Mouse (Mus musculus) kidney, postnatal 0 days (tissue): ENCODE data around the gene Luc7l2. TPM values are rescaled to one million over a fixed set of nuclear protein-coding genes. Genes with fewer than 3 reads are reported as not detected.

Experiments
- ATAC-seq: fragments of 200-750 bp; cut with Nextera tagmentation; replicated peaks from 2 replicates; pipeline ENCODE4 v1.8.0; 2017; ENCODE audit warnings: low read depth, moderate number of reproducible peaks, moderate TSS enrichment, moderate library complexity; ENCODE audit not compliant: low FRiP score
- DNase-seq: peaks from one replicate; pipeline ENCODE4 v3.0.0-alpha.2; 2016; ENCODE audit warnings: low spot score
- H3K27ac ChIP-seq: fragments of 300-500 bp; sonication (generic); 2 replicates; pipeline ENCODE4 v1.5.1; 2014; ENCODE audit warnings: mild to moderate bottlenecking
- H3K27me3 ChIP-seq: fragments of 300-500 bp; sonication (generic); 2 replicates; pipeline ENCODE4 v1.6.1; 2014; ENCODE audit warnings: low read length, mixed read lengths; ENCODE audit not compliant: insufficient read depth
- H3K36me3 ChIP-seq: fragments of 300-500 bp; sonication (generic); 2 replicates; pipeline ENCODE4 v1.6.1; 2014; ENCODE audit warnings: low read length, mixed read lengths; ENCODE audit not compliant: insufficient read depth
- H3K4me1 ChIP-seq: fragments of 300-500 bp; sonication (generic); replicated peaks from 2 replicates; pipeline ENCODE4 v1.6.1; 2014; ENCODE audit warnings: antibody characterized with exemption, low read length, mixed read lengths; ENCODE audit not compliant: insufficient read depth
- H3K4me2 ChIP-seq: fragments of 300-500 bp; sonication (generic); 2 replicates; pipeline ENCODE4 v1.6.1; 2014; ENCODE audit warnings: mild to moderate bottlenecking, low read length, moderate library complexity, mixed read lengths
- H3K4me3 ChIP-seq: fragments of 300-500 bp; sonication (generic); replicated peaks from 2 replicates; pipeline ENCODE4 v1.5.1; 2014; ENCODE audit warnings: low read depth, low read length
- H3K9ac ChIP-seq: fragments of 300-500 bp; sonication (generic); 2 replicates; pipeline ENCODE4 v1.6.1; 2014; ENCODE audit warnings: low read depth, low read length
- H3K9me3 ChIP-seq: fragments of 300-500 bp; sonication (generic); replicated peaks from 2 replicates; pipeline ENCODE4 v1.6.1; 2016; ENCODE audit warnings: low read length, inconsistent platforms, mixed read lengths
- CTCF ChIP-seq: IDR thresholded peaks from 2 replicates; pipeline ENCODE4 v1.5.1; 2016; ENCODE audit warnings: antibody characterized with exemption, low read depth, mild to moderate bottlenecking, moderate library complexity
- WGBS: fragments of 180-500 bp; shearing (Covaris S2); extraction: QIAGEN DNeasy Blood & Tissue Kit; methylation state at CpG from one replicate; pipeline ENCODE4 v1.1.7; 2014; 5-methylcytosine and 5-hydroxymethylcytosine counted together
- polyA plus RNA-seq: library from polyadenylated mRNA; unstranded; fragments of >200 nt; fragmentation: Nextera tagmentation; extraction: Ambion mirVana; gene quantifications from 2 replicates; pipeline ENCODE4 v1.2.1, GENCODE M21; 2015

Luc7l2 gene
- 29.9 and 33.4 TPM in 2 replicates for polyA plus RNA-seq

DNA sequence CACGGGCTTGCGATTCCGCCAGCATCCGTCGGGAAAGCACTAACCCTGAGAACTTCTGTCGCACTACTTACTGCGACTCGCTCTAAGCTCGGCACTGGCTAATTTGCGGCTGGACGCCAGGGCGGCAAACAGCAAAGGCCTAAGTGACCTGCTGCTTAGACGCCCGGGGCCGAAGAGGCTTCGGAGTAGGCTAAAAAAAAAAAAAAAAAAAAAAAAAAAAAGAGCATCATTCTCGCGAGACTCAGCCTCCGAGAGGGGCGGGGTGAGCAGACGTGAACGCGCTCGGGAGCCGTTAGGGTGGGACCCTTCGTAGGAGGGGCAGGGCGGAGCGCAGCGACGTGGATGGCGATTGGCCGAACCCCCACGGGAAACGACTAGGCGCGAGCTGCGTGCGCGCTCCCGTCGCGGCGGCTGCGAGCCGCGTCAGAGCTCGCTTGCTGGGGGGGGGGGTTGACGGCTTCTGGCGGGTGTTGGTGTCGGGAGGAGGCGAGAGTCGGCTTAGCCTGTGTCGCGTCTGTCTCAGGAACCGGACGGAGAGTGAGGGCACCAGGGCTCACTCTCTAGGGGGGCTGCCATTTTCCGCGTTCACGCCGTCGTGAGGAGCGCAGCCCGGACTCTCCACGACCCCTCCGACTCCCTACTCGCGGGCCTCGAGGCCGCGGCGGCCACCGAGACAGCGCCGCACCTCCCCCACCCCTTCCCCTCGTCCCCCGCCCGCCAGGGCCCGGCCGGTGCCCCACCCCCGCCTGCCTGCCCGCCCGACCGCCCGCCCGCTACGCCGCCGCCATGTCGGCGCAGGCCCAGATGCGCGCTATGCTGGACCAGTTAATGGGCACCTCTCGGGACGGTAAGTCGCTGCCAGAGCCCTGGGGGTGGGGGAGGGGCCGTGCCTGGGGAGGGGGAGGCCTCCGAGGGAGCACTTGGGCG is at the start of gene Luc7l2:
Gene Luc7l2 (plus strand): TSS at position 273 of the 927 bp plus-strand sequence.
- 0 out of 2 replicates have a peak, but pooled peaks cover 2% of the 10 kb centered on the region for H3K36me3 ChIP-seq
- peak within 1 kb of the TSS; percentile 100 for H3K27ac ChIP-seq
- H3K27me3 ChIP-seq: no peaks in the 10 kb centered on the region
- H3K9ac ChIP-seq: peak within 1 kb of the TSS; percentile 95
- peaks cover 9% of the 10 kb centered on the region; the same call in 1 of the 2 replicates for H3K4me1 ChIP-seq
- peak within 1 kb of the TSS; percentile 76 for H3K4me3 ChIP-seq
- peak within 1 kb of the TSS; percentile 67 for H3K4me2 ChIP-seq
- peak; percentile 90 for ATAC-seq
- under 1% methylated on average over 83 of the region's 98 CpGs for WGBS
- no peak for TF ChIP-seq CTCF
- H3K9me3 ChIP-seq: no peaks in the 10 kb centered on the region
- peak; percentile 98 for DNase-seq

DNA sequence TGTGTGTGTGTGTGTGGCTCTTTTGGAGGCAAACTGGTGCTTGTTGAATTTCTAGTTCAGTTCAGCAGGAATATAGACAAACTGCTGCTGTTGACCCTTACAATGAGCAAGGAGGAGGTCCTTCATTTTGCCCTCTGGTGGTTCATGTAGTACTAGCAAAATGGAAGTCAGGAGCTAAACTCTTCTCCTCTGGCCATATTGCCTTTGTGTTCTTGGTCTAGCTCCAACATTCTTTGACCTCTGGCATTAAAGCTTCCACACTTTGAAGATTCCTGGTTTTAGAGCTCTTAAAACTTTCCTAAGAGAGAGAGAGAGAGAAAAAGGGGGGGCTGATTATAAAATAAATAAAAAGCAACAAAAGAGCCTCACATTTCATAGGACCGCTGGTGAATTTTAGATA is 39.0 kb upstream of the Luc7l2 start:
- Histone ChIP-seq H3K4me1 (no peaks in the 10 kb centered on the region), H3K4me2 (no peak overlapping the region), H3K4me3 (no peak overlapping the region), H3K27ac (no peak overlapping the region), H3K36me3 (no peaks in the 10 kb centered on the region), H3K9ac (no peak overlapping the region), H3K9me3 (no peaks in the 10 kb centered on the region), H3K27me3 (no peaks in the 10 kb centered on the region)
- no peak for ATAC-seq
- WGBS: 84% methylated on average over 1 of the region's 1 CpGs
- DNase-seq: peak; percentile 47
- peak; percentile 25; the same call in 1 of the 2 replicates for TF ChIP-seq CTCF

DNA sequence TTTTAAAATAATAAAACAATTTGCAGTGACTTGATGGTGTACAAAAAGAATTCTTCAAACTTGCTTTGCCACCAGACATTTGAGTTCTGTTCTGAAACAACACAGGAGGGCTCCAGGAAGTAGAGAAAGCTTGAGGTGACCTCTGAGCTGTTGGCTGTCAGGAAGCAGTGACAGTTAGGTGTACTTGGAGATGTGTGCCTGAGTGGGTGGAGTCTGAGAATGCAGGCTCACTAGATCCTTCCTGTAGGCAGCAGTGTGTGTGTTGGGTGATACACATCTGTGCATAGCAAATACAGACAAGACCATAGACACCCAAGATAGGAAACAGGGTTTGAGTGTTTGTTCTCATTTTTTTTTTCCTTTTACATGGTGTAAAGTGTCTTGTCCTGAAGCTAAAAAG is 38.3 kb upstream of the Luc7l2 start:
- ATAC-seq: no peak
- H3K4me2 ChIP-seq: no peak overlapping the region
- TF ChIP-seq CTCF: no peak
- H3K27me3 ChIP-seq: no peaks in the 10 kb centered on the region
- DNase-seq: no peak
- no peaks in the 10 kb centered on the region for H3K4me1 ChIP-seq
- no peak overlapping the region for H3K27ac ChIP-seq
- no peak overlapping the region for H3K4me3 ChIP-seq
- H3K9me3 ChIP-seq: no peaks in the 10 kb centered on the region
- H3K36me3 ChIP-seq: no peaks in the 10 kb centered on the region
- no peak overlapping the region for H3K9ac ChIP-seq

DNA sequence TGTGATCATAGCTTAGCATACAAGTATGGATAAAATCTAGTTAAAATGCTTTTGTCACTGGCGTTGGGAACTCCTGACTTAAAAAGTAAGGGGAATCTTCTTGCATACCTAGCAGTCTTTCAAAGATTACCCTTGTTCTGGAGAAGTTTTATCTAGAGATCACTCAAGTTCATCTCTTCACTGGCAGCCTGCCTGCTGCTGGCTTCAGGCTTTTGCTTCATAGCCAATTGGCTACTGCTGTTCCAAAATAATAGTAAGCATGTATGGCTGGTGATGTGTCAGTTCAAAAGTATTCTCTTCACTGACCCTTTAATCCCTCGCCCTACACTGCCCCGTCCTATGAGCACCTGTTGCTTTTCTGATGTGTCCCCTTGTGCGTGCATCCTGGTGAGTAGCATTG is 35.9 kb upstream of the Luc7l2 start:
- no peaks in the 10 kb centered on the region for H3K36me3 ChIP-seq
- H3K9me3 ChIP-seq: no peaks in the 10 kb centered on the region
- H3K4me1 ChIP-seq: no peaks in the 10 kb centered on the region
- H3K4me3 ChIP-seq: no peak overlapping the region
- WGBS: 89% methylated on average over 4 of the region's 4 CpGs
- no peaks in the 10 kb centered on the region for H3K27me3 ChIP-seq
- no peak for DNase-seq
- ATAC-seq: no peak
- H3K4me2 ChIP-seq: no peak overlapping the region
- no peak overlapping the region for H3K9ac ChIP-seq
- no peak for TF ChIP-seq CTCF
- no peak overlapping the region for H3K27ac ChIP-seq

DNA sequence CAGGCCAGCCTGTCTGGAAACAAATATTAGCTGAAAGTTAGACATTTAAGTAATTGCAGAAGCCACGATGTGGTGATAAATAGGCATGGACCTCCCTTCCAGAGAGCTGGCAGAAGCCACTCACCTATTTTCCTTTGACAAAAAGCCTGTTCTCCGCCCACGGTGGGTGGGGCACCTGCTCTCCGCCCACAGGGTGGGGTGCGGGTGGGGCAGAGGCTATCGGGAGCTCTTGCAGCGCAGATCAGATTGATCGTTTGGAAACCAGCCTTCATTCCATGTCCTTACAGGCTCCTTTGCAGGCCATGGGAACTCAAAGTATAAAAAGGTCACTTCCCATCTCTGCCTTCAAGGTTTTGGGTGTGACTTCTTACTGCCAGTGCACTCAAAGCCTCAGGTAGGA is 27.3 kb upstream of the Luc7l2 start:
- no peak overlapping the region for H3K9ac ChIP-seq
- WGBS: 17% methylated on average over 8 of the region's 8 CpGs
- no peak overlapping the region for H3K4me3 ChIP-seq
- no peaks in the 10 kb centered on the region for H3K27me3 ChIP-seq
- TF ChIP-seq CTCF: no peak
- H3K9me3 ChIP-seq: no peaks in the 10 kb centered on the region
- H3K4me2 ChIP-seq: no peak overlapping the region
- H3K27ac ChIP-seq: no peak overlapping the region
- ATAC-seq: no peak
- no peaks in the 10 kb centered on the region for H3K4me1 ChIP-seq
- DNase-seq: no peak
- H3K36me3 ChIP-seq: no peaks in the 10 kb centered on the region

DNA sequence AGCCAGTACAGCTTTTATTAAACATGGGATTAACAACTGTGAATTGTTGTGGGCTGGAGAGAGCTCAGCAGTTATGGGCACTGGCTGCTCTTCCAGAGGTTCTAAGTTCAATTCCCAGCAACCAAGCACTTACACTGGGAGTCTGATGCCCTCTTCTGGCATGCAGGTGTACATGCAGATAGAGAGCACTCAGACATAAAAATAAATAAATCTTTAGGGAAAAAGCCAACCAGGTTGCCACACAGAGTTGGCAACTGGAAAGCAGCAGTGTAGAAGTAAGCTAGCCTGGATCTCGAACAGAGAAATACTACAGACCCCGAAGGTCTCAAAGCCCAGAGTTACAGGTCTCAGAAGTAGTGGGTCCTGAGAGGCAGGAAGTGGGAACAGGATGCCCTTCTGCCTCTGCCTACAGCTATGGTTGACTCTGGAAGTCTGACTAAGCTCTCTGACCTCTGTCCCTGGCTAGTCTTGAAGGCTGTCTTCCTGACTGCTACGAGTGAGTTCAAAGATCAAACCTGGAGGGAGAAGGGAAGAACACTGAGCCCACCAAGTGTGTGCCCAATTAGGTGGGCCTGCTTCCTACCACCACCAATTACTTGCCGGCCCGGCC is 19.8 kb upstream of the Luc7l2 start:
- Histone ChIP-seq H3K4me3 (no peak overlapping the region), H3K9ac (no peak overlapping the region), H3K27me3 (no peaks in the 10 kb centered on the region), H3K9me3 (no peaks in the 10 kb centered on the region), H3K4me2 (no peak overlapping the region), H3K27ac (no peak overlapping the region), H3K36me3 (no peaks in the 10 kb centered on the region), H3K4me1 (no peaks in the 10 kb centered on the region)
- peak; percentile 69 for DNase-seq
- 44% methylated on average over 5 of the region's 5 CpGs for WGBS
- peak; percentile 76 for TF ChIP-seq CTCF
- no peak for ATAC-seq
